Mouse (Mus musculus): ENCODE results near the gene Akap9.
A peak's percentile ranks its signal among the peaks of the same experiment; 100 is the strongest.
"Not testable (repeated sequence)": the region's sequence is repeated elsewhere in the genome, so short reads cannot be mapped to it uniquely, and the experiment has no call there.

Akap9 gene

DNA sequence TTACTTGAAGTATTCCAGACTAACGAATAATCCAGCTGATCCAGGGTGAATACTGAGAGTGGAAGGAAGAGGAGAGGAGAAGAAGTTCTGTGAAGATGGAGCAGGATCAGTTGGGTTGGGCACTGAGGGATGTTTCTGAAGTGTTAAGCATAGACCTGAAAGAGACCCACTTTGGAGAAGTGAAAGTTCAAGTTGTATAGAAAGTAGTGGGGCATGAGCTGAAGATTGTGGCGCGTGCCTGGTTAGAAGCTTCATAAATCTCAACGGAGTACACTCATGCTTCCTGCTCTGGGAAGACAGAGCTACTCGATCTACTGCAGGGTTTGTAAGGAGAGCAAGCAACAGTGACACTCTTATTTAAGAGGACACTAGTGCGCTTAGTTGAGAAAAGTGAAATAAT lies 41.3 kb downstream of the Akap9 start:
- no peak for DNase-seq (ENCODE audit: inconsistent ontology term)

GRCm38 (mm10) chr5:3970936-3971335 lies 43.1 kb downstream of the Akap9 start:
- no peak for DNase-seq (ENCODE audit: inconsistent ontology term)

DNA sequence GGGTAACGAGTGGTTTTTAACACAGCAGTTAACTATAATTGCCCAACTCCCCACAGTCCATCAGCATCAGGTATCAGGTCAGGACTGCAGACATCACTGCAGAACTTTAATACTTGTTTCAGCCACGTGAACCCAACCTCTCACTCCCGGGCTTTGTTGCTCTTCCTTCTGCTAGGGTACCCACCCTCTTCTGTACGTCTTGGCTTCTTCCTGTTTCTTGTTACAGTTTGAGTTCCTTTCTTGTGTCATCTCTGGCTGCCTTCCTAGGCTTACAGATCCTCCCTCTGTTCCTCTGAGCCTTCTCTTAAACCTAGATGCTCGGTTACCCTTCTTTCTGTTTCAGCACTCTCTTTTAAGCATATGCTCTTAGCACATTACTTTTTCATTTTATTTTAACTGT lies 45.9 kb downstream of the Akap9 start:
- DNase-seq (ENCODE audit: inconsistent ontology term), result no peak

DNA sequence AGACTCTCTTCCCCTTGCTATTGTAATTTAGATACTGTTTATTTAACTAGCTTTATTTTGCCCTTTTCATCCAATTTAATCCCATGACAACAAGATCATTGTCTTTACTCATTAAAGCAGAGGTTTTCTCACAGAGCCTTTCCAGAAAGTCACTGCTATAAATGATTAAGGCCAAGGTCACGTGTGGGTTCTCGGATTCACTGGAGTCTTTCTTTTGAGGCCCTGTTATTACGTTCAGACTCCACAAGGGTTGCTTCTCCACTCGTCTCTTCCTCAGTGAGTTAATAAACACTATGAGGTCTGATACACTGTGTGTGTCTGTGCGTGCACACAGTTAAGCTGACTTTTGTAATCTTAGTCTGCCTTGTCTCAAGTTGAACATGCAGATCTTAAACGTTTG lies 47.0 kb downstream of the Akap9 start:
- DNase-seq (ENCODE audit: inconsistent ontology term), result no peak

DNA sequence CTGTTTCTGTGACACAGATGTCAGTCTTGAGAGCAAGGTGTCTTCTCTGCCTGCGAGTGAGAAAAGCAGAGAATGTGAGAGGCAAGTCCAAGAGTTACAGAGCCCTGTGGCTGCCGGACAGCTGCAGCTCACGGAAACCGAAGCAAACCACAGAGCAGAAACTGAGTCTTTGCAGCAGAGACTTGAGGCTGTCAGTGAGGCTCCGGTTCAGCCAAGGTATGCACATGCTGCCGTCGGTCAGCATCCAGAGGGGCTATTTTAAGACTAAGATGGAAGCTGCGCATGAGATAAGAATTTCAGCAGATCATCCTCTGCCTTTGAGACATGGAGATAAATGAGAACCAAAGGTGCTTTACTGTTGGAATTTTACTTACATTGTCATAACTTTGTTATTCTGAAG lies 48.3 kb downstream of the Akap9 start:
- DNase-seq (ENCODE audit: inconsistent ontology term), result no peak

- DNase-seq (ENCODE audit: inconsistent ontology term), result no peak
Observed at GRCm38 (mm10) chr5:3977904-3978303, 50.0 kb downstream of the Akap9 start.

DNA sequence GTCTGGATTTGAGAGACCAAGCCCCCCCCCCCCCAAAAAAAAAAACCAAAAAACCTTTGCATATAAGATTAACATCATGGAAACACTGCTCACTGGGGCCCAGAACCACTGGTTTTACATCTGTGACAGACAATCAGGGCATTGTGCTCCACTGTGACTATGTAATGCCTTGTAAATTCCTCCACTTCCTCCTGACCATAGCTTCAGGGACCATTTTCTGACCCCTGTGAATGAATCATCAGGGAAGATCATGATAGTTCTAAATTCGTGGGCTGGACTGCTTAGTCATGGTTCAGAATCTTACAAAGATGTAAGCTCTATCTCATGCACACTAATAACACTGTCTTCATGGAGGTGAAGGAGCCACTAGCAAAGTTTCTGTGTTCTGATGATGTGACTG lies 61.8 kb downstream of the Akap9 start:
- peak; percentile 66 for DNase-seq (ENCODE audit: inconsistent ontology term)

DNA sequence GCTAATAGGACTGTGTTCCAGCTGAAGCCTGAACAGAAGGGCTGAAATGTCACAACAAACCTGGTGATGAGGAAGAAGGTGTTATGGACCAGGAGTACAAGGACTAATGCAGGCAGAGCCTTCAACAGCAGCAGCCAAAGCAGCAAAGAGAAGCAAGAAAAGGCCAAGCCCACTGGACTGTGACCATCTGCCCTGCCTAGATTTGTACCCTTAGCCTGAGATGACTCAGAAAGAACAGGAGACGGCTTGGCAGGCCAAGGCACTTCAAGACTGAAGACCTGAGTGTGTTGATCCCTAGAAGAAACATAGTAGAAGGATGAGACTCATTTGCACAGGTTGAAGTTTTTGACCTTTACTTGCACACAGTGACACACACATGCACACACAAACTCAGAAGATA lies 62.6 kb downstream of the Akap9 start:
- DNase-seq (ENCODE audit: inconsistent ontology term), result no peak

- no peak for DNase-seq (ENCODE audit: inconsistent ontology term)
Observed at GRCm38 (mm10) chr5:4004531-4005469, 76.9 kb downstream of the Akap9 start.

- no peak for DNase-seq (ENCODE audit: inconsistent ontology term)
Observed at GRCm38 (mm10) chr5:4006606-4007005, 78.8 kb downstream of the Akap9 start.

GRCm38 (mm10) chr5:4008266-4008665 lies 80.4 kb downstream of the Akap9 start:
- DNase-seq (ENCODE audit: inconsistent ontology term), result no peak

DNA sequence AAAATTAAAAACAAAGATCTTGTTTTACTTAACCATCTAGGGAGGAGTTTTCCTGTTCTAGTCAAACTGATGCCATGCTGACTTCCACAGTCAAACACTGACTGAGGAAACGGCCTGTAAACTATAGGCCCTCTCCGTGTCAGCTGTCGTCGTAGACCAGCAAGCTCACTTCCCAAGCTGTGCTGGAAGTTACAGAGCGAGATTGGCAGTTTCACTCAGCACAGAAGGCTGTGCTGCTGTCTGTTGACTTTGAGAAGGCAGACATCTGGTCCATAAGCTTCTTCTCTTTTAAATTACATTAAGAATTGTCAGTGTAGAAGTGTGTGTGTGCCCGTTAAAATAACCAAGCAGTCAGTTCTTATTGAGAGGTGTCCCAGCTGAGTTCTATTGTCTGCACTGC lies 81.7 kb downstream of the Akap9 start:
- no peak for DNase-seq (ENCODE audit: inconsistent ontology term)

DNA sequence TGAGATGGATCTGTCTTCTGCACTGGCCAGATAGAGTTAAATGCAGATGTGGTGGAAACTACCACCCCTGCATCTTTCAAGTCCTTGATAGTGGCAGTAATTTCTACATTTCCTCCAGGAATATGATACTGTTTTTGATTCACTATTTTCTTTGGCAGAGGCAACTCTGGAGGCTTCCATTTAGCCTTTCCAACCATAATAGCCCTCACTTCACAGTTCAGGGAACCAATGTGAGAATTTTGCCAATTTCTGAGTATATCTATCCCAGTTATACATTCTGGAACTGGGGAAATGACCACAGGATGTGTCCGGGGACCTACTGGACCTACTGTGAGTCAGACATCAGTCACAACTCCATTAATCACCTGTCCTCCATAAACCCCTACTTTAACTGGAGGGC lies 89.8 kb downstream of the Akap9 start:
- DNase-seq (ENCODE audit: inconsistent ontology term), result not testable (repeated sequence)

DNA sequence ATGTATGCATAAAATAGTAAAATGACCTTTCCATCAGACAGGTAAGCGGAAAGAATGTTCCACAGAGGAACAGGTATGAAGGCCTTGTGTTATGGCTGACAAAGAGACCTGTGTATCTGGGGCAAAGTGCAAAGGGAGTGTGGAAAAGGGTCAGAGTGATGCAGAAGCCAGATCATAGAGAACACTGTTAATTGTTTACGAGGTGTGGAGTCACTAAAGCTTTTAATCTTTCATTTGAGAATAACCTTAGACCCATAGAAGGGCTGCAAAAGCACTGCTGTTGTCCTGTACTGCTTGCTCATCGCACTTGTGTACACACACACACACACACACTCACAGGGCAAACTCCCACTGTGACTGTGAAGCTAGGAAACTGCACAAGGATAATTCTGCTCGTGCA lies 91.5 kb downstream of the Akap9 start:
- DNase-seq (ENCODE audit: inconsistent ontology term), result no peak

DNA sequence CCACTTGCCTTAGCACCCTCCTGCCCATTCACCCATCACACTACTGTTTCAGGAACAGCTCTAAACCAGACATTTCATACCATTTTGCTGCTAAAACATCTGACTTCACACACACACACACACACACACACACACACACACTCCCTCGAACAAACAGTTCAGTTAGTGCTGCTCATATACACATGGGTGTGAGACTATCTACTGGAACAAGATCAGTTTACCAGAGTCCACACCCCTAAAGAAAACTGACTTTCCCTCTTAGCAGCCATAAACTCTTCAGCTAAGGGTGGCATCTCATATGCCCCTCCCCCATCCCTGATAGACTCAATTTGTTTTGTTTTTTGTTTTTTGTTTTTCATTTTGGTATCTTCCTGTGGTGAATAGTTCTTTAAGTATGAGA lies 92.2 kb downstream of the Akap9 start:
- no peak for DNase-seq (ENCODE audit: inconsistent ontology term)

DNA sequence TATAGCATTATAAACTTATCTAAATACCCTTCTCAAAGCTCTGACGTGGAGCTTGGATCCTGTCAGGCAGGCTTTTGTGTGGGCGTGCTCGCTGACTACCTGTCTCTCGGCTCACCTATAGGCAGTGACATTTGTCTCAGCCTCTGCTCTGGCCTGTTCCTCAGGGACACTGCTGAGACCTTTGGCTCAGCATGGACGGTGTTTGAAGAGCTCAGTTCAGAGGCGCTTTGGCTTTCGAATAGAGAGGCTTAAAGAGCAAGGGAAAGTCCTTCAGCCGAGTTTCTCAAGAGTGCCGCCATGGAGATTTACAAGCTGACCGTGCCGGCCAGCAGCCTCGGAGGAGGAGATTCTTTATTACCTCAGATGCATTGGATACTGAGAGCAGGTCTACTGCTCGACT lies 95.3 kb downstream of the Akap9 start:
- no peak for DNase-seq (ENCODE audit: inconsistent ontology term)

DNA sequence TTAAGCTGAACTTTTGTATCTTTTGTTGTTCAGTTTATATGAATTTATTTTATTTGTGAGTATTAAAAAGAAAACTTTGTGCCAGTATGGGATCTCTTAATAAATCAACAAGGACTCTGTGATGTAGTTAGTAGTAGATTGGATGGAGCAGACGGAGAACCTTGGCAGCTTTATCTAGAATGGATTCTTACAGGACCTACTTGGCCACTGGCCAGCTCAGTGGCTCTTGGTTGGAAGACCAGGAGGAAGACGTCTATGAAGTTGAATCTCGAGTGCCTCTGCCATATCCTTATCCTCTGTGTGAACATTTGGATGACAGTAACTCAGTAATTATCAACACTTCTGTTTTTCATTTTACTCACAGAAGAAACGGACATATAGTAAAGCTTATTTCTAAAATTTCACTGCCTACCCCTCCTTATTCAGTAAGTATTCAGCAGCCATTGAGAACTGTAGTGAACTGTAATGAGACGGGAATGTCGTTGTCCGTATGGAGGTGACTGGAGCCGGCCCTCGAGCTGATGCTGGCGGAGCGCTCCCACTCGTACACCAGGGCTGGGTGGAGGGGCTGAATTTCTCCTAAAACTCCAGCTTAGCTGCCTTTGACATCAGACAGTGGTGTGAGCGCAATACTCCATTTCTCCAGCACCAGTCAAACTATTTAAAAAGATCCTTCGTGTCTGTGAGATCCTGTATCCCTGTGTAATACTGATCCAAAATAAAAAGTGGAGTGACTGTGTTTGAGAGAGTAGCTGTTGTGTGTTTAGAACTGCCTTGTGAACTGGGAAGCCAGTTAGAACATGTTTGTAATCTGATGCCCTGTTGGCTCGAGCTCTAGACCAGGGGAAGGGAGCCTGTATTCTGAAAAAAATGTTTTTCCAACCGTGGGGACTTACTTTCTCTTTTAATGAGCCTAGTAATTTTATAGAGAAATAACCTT lies 96.2 kb downstream of the Akap9 start:
- peak; percentile 21 for DNase-seq (ENCODE audit: inconsistent ontology term)

DNA sequence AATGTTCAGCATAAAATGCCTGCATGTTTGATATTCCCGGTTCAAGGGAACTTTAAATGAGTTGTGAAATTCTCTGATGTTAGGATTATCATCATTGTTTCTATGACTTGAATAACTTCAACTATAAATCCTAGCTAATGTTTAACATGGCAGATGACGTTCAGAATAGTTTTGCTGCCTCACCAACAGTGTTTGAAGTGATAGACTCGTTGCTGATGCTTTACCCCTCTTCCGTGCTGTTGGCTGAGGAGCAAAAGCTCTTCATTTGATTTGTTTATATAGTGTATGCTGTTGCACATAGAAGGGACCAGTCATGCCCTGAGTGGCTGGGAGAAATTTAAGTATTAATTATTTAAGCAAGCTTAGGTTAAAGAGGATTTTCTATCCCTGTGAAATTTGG lies 96.9 kb downstream of the Akap9 start:
- no peak for DNase-seq (ENCODE audit: inconsistent ontology term)

- DNase-seq (ENCODE audit: inconsistent ontology term), result not testable (repeated sequence)
Observed at GRCm38 (mm10) chr5:4026336-4026735, 98.5 kb downstream of the Akap9 start.

GRCm38 (mm10) chr5:4028486-4029173 lies 100.8 kb downstream of the Akap9 start:
- peak; percentile 33 for DNase-seq (ENCODE audit: inconsistent ontology term)

- DNase-seq (ENCODE audit: inconsistent ontology term), result no peak
Observed at GRCm38 (mm10) chr5:4031846-4032245, 104.0 kb downstream of the Akap9 start.

DNA sequence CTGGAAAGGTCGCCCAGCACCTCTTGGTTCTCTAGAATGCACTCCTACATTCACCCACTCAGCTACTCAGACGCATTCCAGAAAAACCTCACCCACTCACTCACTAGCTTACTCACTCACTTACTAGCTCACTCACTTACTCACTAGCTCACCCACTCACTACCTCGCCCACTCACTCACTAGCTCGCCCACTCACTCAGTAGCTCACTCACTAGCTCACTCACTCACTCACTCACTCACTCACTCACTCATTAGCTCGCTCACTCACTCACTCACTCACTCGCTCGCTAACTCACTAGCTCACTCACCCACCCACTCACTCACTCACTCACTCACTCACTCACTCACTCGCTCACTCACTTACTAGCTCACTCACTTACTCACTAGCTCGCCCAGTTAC lies 108.8 kb downstream of the Akap9 start:
- no peak for DNase-seq (ENCODE audit: inconsistent ontology term)
